1 mouse cellular context compared by ENCODE assay signal in the genomic region with DNA sequence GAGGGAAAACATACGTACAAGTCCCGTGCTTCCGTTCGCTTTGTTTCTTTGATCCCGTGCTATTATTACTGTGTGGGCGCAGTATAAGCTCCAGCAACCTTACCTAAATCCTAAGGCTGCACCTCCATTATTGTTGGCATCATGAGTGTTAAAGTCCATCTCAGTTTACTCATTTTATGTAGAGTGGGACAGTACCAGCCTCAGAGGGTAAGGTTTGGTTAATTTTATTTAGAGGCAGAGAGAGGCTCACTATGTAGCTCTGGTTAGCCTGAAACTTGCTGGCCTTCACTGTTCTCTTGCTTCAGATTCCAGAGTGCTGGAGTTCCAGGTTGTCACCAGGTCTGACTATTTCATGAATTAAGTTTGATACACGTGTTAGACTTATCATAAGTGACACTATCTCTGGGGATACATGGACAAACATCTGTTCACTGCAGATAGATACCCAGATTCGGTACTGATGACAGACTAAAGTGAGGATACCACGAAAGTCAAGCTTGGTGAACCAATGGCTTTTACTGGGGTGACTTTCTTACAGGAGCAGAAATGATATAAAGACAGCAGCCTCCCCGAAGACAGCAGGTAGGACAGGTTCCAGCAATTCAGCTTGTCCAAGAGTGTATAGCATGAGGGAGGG.
TF ChIP-seq lines count a peak whose summit lies in the region.

No protein-coding gene starts in this region.

TF ChIP-seq in CH12.LX, 34 proteins besides CTCF, POLR2A, EP300 and RAD21 (continued from another document):
- TF ChIP-seq USF1 (IDR thresholded peaks at IDR 0.05; ENCODE audit: low read depth, low read length) = no peak
- TF ChIP-seq NRF1 (IDR thresholded peaks at IDR 0.05; ENCODE audit: low read depth, low read length) = no peak
- no peak for TF ChIP-seq IRF4 (IDR thresholded peaks at IDR 0.05; ENCODE audit: low read depth, low read length)
- no peak for TF ChIP-seq JUN (IDR thresholded peaks at IDR 0.05; ENCODE audit: insufficient read depth, low read depth, low read length)
- no peak for TF ChIP-seq CHD1 (IDR thresholded peaks at IDR 0.05; ENCODE audit: low read depth, low read length)
- no peak for TF ChIP-seq MYC (IDR thresholded peaks at IDR 0.05; ENCODE audit: low read depth, low read length)
- no peak for TF ChIP-seq USF2 (conservative IDR thresholded peaks at IDR 0.05; ENCODE audit: low read depth, low read length)
- no peak for TF ChIP-seq UBTF (IDR thresholded peaks at IDR 0.05; ENCODE audit: low read depth, low read length)
- TF ChIP-seq POLR2AphosphoS2 (IDR thresholded peaks at IDR 0.05; ENCODE audit: low read depth, low read length) = no peak
